Mouse (Mus musculus): ENCODE measurements around the gene Rack1. TPM values are rescaled to one million over a fixed set of nuclear protein-coding genes. Genes with fewer than 3 reads are reported as not detected.

The Rack1 gene
- polyA plus RNA-seq, 1 experiment from 2014 or later: 864 TPM

- ATAC-seq (ENCODE audit: insufficient number of reproducible peaks, low FRiP score, low TSS enrichment, low read depth) (no peak), DNase-seq (ENCODE audit: low spot score) (peak; percentile 81)
- Histone ChIP-seq H3K4me3 (ENCODE audit: low read depth, low read length) (no peak overlapping the region), H3K36me3 (ENCODE audit: control insufficient read depth, insufficient read depth, low read length) (no peaks in the 10 kb centered on the region), H3K4me2 (ENCODE audit: low read depth, severe bottlenecking) (no peak overlapping the region), H3K4me1 (ENCODE audit: control insufficient read depth, insufficient read depth, low read length) (no peaks in the 10 kb centered on the region), H3K9ac (ENCODE audit: low read length) (no peak overlapping the region), H3K27ac (replicated peaks; ENCODE audit: low read depth, low read length) (no peak overlapping the region), H3K9me3 (ENCODE audit: control insufficient read depth, low read length) (no peaks in the 10 kb centered on the region), H3K27me3 (ENCODE audit: control insufficient read depth, insufficient read depth, low read length) (no peaks in the 10 kb centered on the region)
- WGBS: 2% methylated on average over 7 of the region's 7 CpGs
Measured at GRCm38 (mm10) chr11:48775483-48775882, 24.6 kb upstream of the Rack1 start.

- Histone ChIP-seq H3K27me3 (ENCODE audit: control insufficient read depth, insufficient read depth, low read length) (no peaks in the 10 kb centered on the region), H3K4me2 (ENCODE audit: low read depth, severe bottlenecking) (no peak overlapping the region), H3K4me1 (ENCODE audit: control insufficient read depth, insufficient read depth, low read length) (no peaks in the 10 kb centered on the region), H3K9me3 (ENCODE audit: control insufficient read depth, low read length) (no peaks in the 10 kb centered on the region), H3K36me3 (ENCODE audit: control insufficient read depth, insufficient read depth, low read length) (no peaks in the 10 kb centered on the region), H3K4me3 (ENCODE audit: low read depth, low read length) (no peak overlapping the region), H3K27ac (replicated peaks; ENCODE audit: low read depth, low read length) (no peak overlapping the region), H3K9ac (ENCODE audit: low read length) (no peak overlapping the region)
- ATAC-seq (ENCODE audit: insufficient number of reproducible peaks, low FRiP score, low TSS enrichment, low read depth): no peak
- no peak for DNase-seq (ENCODE audit: low spot score)
- WGBS: 44% methylated on average over 9 of the region's 9 CpGs
Measured at GRCm38 (mm10) chr11:48776664-48777063, 23.5 kb upstream of the Rack1 start.

- no peaks in the 10 kb centered on the region for H3K36me3 ChIP-seq (ENCODE audit: control insufficient read depth, insufficient read depth, low read length)
- no peak overlapping the region for H3K27ac ChIP-seq (replicated peaks; ENCODE audit: low read depth, low read length)
- no peak for DNase-seq (ENCODE audit: low spot score)
- WGBS: 85% methylated on average over 9 of the region's 9 CpGs
- no peaks in the 10 kb centered on the region for H3K27me3 ChIP-seq (ENCODE audit: control insufficient read depth, insufficient read depth, low read length)
- H3K4me2 ChIP-seq (ENCODE audit: low read depth, severe bottlenecking): no peak overlapping the region
- H3K9ac ChIP-seq (ENCODE audit: low read length): no peak overlapping the region
- no peak overlapping the region for H3K4me3 ChIP-seq (ENCODE audit: low read depth, low read length)
- H3K4me1 ChIP-seq (ENCODE audit: control insufficient read depth, insufficient read depth, low read length): no peaks in the 10 kb centered on the region
- no peak for ATAC-seq (ENCODE audit: insufficient number of reproducible peaks, low FRiP score, low TSS enrichment, low read depth)
- H3K9me3 ChIP-seq (ENCODE audit: control insufficient read depth, low read length): no peaks in the 10 kb centered on the region
Measured at GRCm38 (mm10) chr11:48777303-48777702, 22.8 kb upstream of the Rack1 start.

GRCm38 (mm10) chr11:48779450-48779849, 20.7 kb upstream of the Rack1 start:
- no peaks in the 10 kb centered on the region for H3K36me3 ChIP-seq (ENCODE audit: control insufficient read depth, insufficient read depth, low read length)
- H3K27me3 ChIP-seq (ENCODE audit: control insufficient read depth, insufficient read depth, low read length): no peaks in the 10 kb centered on the region
- DNase-seq (ENCODE audit: low spot score) (no peak), ATAC-seq (ENCODE audit: insufficient number of reproducible peaks, low FRiP score, low TSS enrichment, low read depth) (no peak)
- WGBS: 38% methylated on average over 7 of the region's 7 CpGs
- H3K9me3 ChIP-seq (ENCODE audit: control insufficient read depth, low read length): no peaks in the 10 kb centered on the region
- H3K4me1 ChIP-seq (ENCODE audit: control insufficient read depth, insufficient read depth, low read length): no peaks in the 10 kb centered on the region
- no peak overlapping the region for H3K4me2 ChIP-seq (ENCODE audit: low read depth, severe bottlenecking)
- no peak overlapping the region for H3K9ac ChIP-seq (ENCODE audit: low read length)
- H3K27ac ChIP-seq (replicated peaks; ENCODE audit: low read depth, low read length): no peak overlapping the region
- no peak overlapping the region for H3K4me3 ChIP-seq (ENCODE audit: low read depth, low read length)

GRCm38 (mm10) chr11:48782243-48782642, 17.9 kb upstream of the Rack1 start:
- Histone ChIP-seq H3K9ac (ENCODE audit: low read length) (no peak overlapping the region), H3K27ac (replicated peaks; ENCODE audit: low read depth, low read length) (no peak overlapping the region), H3K4me2 (ENCODE audit: low read depth, severe bottlenecking) (no peak overlapping the region), H3K9me3 (ENCODE audit: control insufficient read depth, low read length) (no peaks in the 10 kb centered on the region), H3K4me3 (ENCODE audit: low read depth, low read length) (no peak overlapping the region), H3K36me3 (ENCODE audit: control insufficient read depth, insufficient read depth, low read length) (no peaks in the 10 kb centered on the region), H3K27me3 (ENCODE audit: control insufficient read depth, insufficient read depth, low read length) (no peaks in the 10 kb centered on the region), H3K4me1 (ENCODE audit: control insufficient read depth, insufficient read depth, low read length) (no peaks in the 10 kb centered on the region)
- WGBS: 87% methylated on average over 4 of the region's 4 CpGs
- DNase-seq (ENCODE audit: low spot score): no peak
- no peak for ATAC-seq (ENCODE audit: insufficient number of reproducible peaks, low FRiP score, low TSS enrichment, low read depth)

- peak; percentile 52; the same call in 1 of the 2 replicates for ATAC-seq (ENCODE audit: insufficient number of reproducible peaks, low FRiP score, low TSS enrichment, low read depth)
- Histone ChIP-seq H3K9me3 (ENCODE audit: control insufficient read depth, low read length) (no peaks in the 10 kb centered on the region), H3K4me2 (ENCODE audit: low read depth, severe bottlenecking) (peak overlapping the region; percentile 48; the same call in 1 of the 2 replicates), H3K4me1 (ENCODE audit: control insufficient read depth, insufficient read depth, low read length) (no peaks in the 10 kb centered on the region), H3K36me3 (ENCODE audit: control insufficient read depth, insufficient read depth, low read length) (no peaks in the 10 kb centered on the region), H3K4me3 (ENCODE audit: low read depth, low read length) (peak overlapping the region; percentile 26; the same call in 1 of the 2 replicates), H3K27me3 (ENCODE audit: control insufficient read depth, insufficient read depth, low read length) (no peaks in the 10 kb centered on the region), H3K27ac (replicated peaks; ENCODE audit: low read depth, low read length) (no peak overlapping the region), H3K9ac (ENCODE audit: low read length) (no peak overlapping the region)
- WGBS: 52% methylated on average over 10 of the region's 10 CpGs
- peak; percentile 46 for DNase-seq (ENCODE audit: low spot score)
Measured at GRCm38 (mm10) chr11:48787455-48788211, 12.5 kb upstream of the Rack1 start.

GRCm38 (mm10) chr11:48788311-48789089, 11.6 kb upstream of the Rack1 start:
- Histone ChIP-seq H3K9ac (ENCODE audit: low read length) (peak overlapping the region; percentile 12; the same call in 1 of the 2 replicates), H3K27me3 (ENCODE audit: control insufficient read depth, insufficient read depth, low read length) (no peaks in the 10 kb centered on the region), H3K4me2 (ENCODE audit: low read depth, severe bottlenecking) (peak overlapping the region; percentile 48), H3K9me3 (ENCODE audit: control insufficient read depth, low read length) (no peaks in the 10 kb centered on the region), H3K27ac (replicated peaks; ENCODE audit: low read depth, low read length) (no peak overlapping the region), H3K36me3 (ENCODE audit: control insufficient read depth, insufficient read depth, low read length) (no peaks in the 10 kb centered on the region), H3K4me3 (ENCODE audit: low read depth, low read length) (peak overlapping the region; percentile 26), H3K4me1 (ENCODE audit: control insufficient read depth, insufficient read depth, low read length) (no peaks in the 10 kb centered on the region)
- DNase-seq (ENCODE audit: low spot score) (peak; percentile 83), ATAC-seq (ENCODE audit: insufficient number of reproducible peaks, low FRiP score, low TSS enrichment, low read depth) (peak; percentile 51; the same call in 1 of the 2 replicates)
- 8% methylated on average over 16 of the region's 16 CpGs for WGBS

- Histone ChIP-seq H3K9me3 (ENCODE audit: control insufficient read depth, low read length) (no peaks in the 10 kb centered on the region), H3K27ac (replicated peaks; ENCODE audit: low read depth, low read length) (no peak overlapping the region), H3K4me3 (ENCODE audit: low read depth, low read length) (no peak overlapping the region), H3K36me3 (ENCODE audit: control insufficient read depth, insufficient read depth, low read length) (no peaks in the 10 kb centered on the region), H3K9ac (ENCODE audit: low read length) (no peak overlapping the region), H3K27me3 (ENCODE audit: control insufficient read depth, insufficient read depth, low read length) (no peaks in the 10 kb centered on the region), H3K4me1 (ENCODE audit: control insufficient read depth, insufficient read depth, low read length) (no peaks in the 10 kb centered on the region), H3K4me2 (ENCODE audit: low read depth, severe bottlenecking) (no peak overlapping the region)
- ATAC-seq (ENCODE audit: insufficient number of reproducible peaks, low FRiP score, low TSS enrichment, low read depth) (no peak), DNase-seq (ENCODE audit: low spot score) (no peak)
- WGBS: 85% methylated on average over 5 of the region's 5 CpGs
Measured at GRCm38 (mm10) chr11:48789215-48789614, 10.9 kb upstream of the Rack1 start.
